Mouse (Mus musculus) intestine, postnatal 0 days (tissue): Measurements from ENCODE around the gene Dlec1. TPM values are rescaled to one million over a fixed set of nuclear protein-coding genes. Genes with fewer than 3 reads are reported as not detected.

Source experiments
- ATAC-seq: fragments of 200-750 bp; cut with Nextera tagmentation; 2 replicates; pipeline ENCODE4 v1.8.0; 2017; ENCODE audit warnings: mild to moderate bottlenecking, moderate TSS enrichment, moderate library complexity
- H3K27ac ChIP-seq: fragments of 300-500 bp; sonication (generic); 2 replicates; pipeline ENCODE4 v1.5.1; 2014; ENCODE audit warnings: mild to moderate bottlenecking, low read depth, low read length, moderate library complexity
- H3K27me3 ChIP-seq: fragments of 300-500 bp; sonication (generic); replicated peaks from 2 replicates; pipeline ENCODE4 v1.6.1; 2014; ENCODE audit warnings: low read length, mixed read lengths; ENCODE audit not compliant: control insufficient read depth, insufficient read depth
- H3K36me3 ChIP-seq: fragments of 300-500 bp; sonication (generic); 2 replicates; pipeline ENCODE4 v1.6.1; 2014; ENCODE audit warnings: mild to moderate bottlenecking, moderate library complexity; ENCODE audit not compliant: control insufficient read depth, insufficient read depth
- H3K4me1 ChIP-seq: fragments of 300-500 bp; sonication (generic); replicated peaks from 2 replicates; pipeline ENCODE4 v1.6.1; 2014; ENCODE audit warnings: antibody characterized with exemption, low read length, mixed read lengths; ENCODE audit not compliant: control insufficient read depth, insufficient read depth
- H3K4me2 ChIP-seq: fragments of 300-500 bp; sonication (generic); replicated peaks from 2 replicates; pipeline ENCODE4 v1.6.1; 2014; ENCODE audit warnings: low read depth, mild to moderate bottlenecking, moderate library complexity
- H3K4me3 ChIP-seq: fragments of 300-500 bp; sonication (generic); 2 replicates; pipeline ENCODE4 v1.5.1; 2014; ENCODE audit warnings: low read depth, low read length
- H3K9ac ChIP-seq: fragments of 300-500 bp; sonication (generic); 2 replicates; pipeline ENCODE4 v1.6.1; 2014; ENCODE audit warnings: mild to moderate bottlenecking, low read depth, low read length
- H3K9me3 ChIP-seq: fragments of 300-500 bp; sonication (generic); 2 replicates; pipeline ENCODE4 v1.6.1; 2016; ENCODE audit warnings: mixed run types; ENCODE audit not compliant: control insufficient read depth
- CTCF ChIP-seq: sonication (generic); IDR thresholded peaks from 2 replicates; pipeline ENCODE4 v1.5.1; 2016; ENCODE audit warnings: low read depth, mild to moderate bottlenecking, control low read depth, antibody characterized with exemption, moderate library complexity
- WGBS: fragments of 180-500 bp; shearing (Covaris S2); extraction: QIAGEN DNeasy Blood & Tissue Kit; methylation state at CpG from one replicate; pipeline ENCODE4 v1.1.7; 2014; 5-methylcytosine and 5-hydroxymethylcytosine counted together
- polyA plus RNA-seq: library from polyadenylated mRNA; unstranded; fragments of >200 nt; fragmentation: Nextera tagmentation; extraction: Ambion mirVana; gene quantifications from 2 replicates; pipeline ENCODE4 v1.2.1, GENCODE M21; 2015

Dlec1 gene
- 0.05 and 0.07 TPM in 2 replicates for polyA plus RNA-seq

- Histone ChIP-seq H3K9ac (peak within 1 kb of the TSS; percentile 40), H3K4me1 (no peaks in the 10 kb centered on the region), H3K27me3 (0 out of 2 replicates have a peak, but pooled peaks cover 5% of the 10 kb centered on the region), H3K9me3 (no peaks in the 10 kb centered on the region), H3K36me3 (no peaks in the 10 kb centered on the region), H3K4me3 (peak within 1 kb of the TSS; percentile 65), H3K27ac (no peak within 1 kb of the TSS), H3K4me2 (peak within 1 kb of the TSS; percentile 96)
- TF ChIP-seq CTCF, result no peak
- 3% methylated on average over 44 of the region's 44 CpGs for WGBS
- ATAC-seq, result peak; percentile 83
Measured at GRCm38 (mm10) chr9:119101992-119102782, at the start of gene Dlec1. Gene Dlec1 (plus strand): TSS chr9:119102478.

DNA sequence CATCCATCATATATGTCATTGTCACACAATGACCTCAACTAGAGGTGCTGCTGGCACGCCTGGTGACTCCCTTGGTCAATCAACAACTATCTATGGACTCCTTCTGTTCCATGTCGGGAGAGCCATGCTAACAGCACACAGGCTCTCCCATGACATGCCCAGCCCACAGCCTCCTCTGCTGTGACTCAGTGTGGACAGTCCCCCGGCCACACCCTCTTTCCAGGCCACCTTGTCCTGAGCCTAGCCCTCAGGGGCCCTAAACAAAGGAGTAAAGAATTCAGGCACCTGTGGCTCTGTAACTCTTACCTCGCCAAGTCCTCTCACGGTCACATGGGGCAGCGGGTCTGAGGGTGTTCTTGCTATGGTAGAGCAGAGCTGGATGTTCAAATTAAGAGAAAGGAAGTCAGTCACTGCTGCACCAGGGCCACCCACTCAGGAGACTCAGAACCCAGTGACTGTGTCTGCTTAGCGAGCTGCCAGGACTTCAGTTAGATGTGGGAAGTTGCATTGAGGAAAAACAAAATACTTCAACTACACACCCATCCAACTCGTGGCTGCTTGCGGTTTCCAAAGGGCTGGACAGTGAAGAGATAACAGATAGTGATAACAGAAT, 48.2 kb upstream of the Dlec1 start:
- H3K4me2 ChIP-seq, result no peak overlapping the region
- peak; percentile 62 for ATAC-seq
- H3K9me3 ChIP-seq, result no peaks in the 10 kb centered on the region
- no peak overlapping the region for H3K27ac ChIP-seq
- 52% methylated on average over 9 of the region's 9 CpGs for WGBS
- peaks cover 12% of the 10 kb centered on the region; the same call in 1 of the 2 replicates for H3K4me1 ChIP-seq
- no peaks in the 10 kb centered on the region for H3K36me3 ChIP-seq
- H3K4me3 ChIP-seq, result no peak overlapping the region
- no peak for TF ChIP-seq CTCF
- no peak overlapping the region for H3K9ac ChIP-seq
- no peaks in the 10 kb centered on the region for H3K27me3 ChIP-seq

GRCm38 (mm10) chr9:119055336-119055735, 46.9 kb upstream of the Dlec1 start:
- Histone ChIP-seq H3K4me3 (no peak overlapping the region), H3K27ac (no peak overlapping the region), H3K4me2 (no peak overlapping the region), H3K27me3 (no peaks in the 10 kb centered on the region), H3K36me3 (no peaks in the 10 kb centered on the region), H3K9ac (no peak overlapping the region), H3K9me3 (no peaks in the 10 kb centered on the region), H3K4me1 (peaks cover 12% of the 10 kb centered on the region; the same call in 1 of the 2 replicates)
- WGBS, result 78% methylated on average over 4 of the region's 4 CpGs
- no peak for ATAC-seq
- no peak for TF ChIP-seq CTCF

- Histone ChIP-seq H3K4me3 (no peak overlapping the region), H3K9me3 (no peaks in the 10 kb centered on the region), H3K9ac (no peak overlapping the region), H3K27ac (no peak overlapping the region), H3K36me3 (no peaks in the 10 kb centered on the region), H3K4me1 (peaks cover 5% of the 10 kb centered on the region; the same call in 1 of the 2 replicates), H3K27me3 (no peaks in the 10 kb centered on the region), H3K4me2 (no peak overlapping the region)
- 84% methylated on average over 7 of the region's 7 CpGs for WGBS
- ATAC-seq, result no peak
- TF ChIP-seq CTCF, result no peak
Measured at GRCm38 (mm10) chr9:119058245-119058644, 44.0 kb upstream of the Dlec1 start.

DNA sequence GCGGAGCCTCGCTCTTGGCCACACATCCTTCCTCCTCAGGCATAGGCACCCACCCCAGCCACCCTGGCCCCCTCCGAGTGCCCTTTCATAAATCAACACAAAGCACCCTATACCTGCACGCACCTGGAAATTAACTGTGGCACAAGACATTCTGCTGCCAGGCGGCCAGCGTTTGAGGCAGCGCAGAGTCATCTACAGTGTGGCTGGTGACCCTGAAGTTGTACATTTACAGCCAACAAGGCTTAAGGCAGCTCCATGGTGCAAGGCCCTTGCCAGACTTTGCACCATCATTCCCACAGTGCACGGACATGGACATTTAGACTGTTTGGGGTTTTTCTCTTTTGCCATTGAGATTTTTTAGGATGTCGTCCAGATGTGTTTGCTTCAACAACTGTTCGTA, 41.6 kb upstream of the Dlec1 start:
- no peak overlapping the region for H3K4me2 ChIP-seq
- TF ChIP-seq CTCF, result no peak
- H3K27ac ChIP-seq, result no peak overlapping the region
- H3K36me3 ChIP-seq, result no peaks in the 10 kb centered on the region
- WGBS, result 87% methylated on average over 10 of the region's 10 CpGs
- no peak overlapping the region for H3K4me3 ChIP-seq
- H3K9me3 ChIP-seq, result no peaks in the 10 kb centered on the region
- no peaks in the 10 kb centered on the region for H3K27me3 ChIP-seq
- no peaks in the 10 kb centered on the region for H3K4me1 ChIP-seq
- no peak overlapping the region for H3K9ac ChIP-seq
- ATAC-seq, result no peak

DNA sequence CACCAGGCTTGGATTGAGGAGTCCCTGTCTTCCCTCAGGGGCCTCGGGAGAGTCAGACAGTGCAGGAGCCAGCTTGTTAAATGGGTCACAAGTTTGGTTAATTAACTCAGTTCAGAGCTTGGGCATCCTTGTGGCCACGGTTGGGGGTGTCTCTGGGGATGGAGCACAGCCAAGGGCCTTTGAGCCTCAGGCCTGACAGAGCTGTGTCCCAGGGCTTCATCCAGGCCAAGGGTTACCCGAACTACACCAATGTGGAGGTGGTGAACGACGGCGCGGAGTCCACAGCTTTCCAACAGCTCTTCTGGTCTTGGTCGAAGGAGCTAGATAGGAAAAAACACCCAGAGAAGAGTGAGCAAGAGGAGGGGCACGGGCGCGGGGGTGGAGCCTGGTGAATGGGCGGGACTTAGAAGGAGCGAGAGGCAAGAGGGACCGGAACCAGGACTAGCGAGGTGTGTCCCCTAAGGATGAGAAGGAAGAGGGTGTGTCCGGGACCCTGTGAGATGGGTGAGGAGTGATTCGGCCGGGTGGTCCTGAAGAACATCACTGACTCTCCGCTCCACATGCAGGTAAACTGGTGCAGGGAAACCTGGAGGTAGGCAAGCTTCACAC, 39.1 kb upstream of the Dlec1 start:
- WGBS, result 41% methylated on average over 19 of the region's 19 CpGs
- H3K9me3 ChIP-seq, result no peaks in the 10 kb centered on the region
- no peak for TF ChIP-seq CTCF
- no peak for ATAC-seq
- H3K4me2 ChIP-seq, result no peak overlapping the region; the same call in 1 of the 2 replicates
- no peaks in the 10 kb centered on the region for H3K4me1 ChIP-seq
- no peaks in the 10 kb centered on the region for H3K36me3 ChIP-seq
- no peak overlapping the region for H3K27ac ChIP-seq
- H3K27me3 ChIP-seq, result no peaks in the 10 kb centered on the region
- H3K4me3 ChIP-seq, result no peak overlapping the region
- H3K9ac ChIP-seq, result no peak overlapping the region
